Mouse (Mus musculus) embryo, embryonic 11 days (tissue): ENCODE results near the gene Cdkn1a.
"Not testable (repeated sequence)": the region's sequence is repeated elsewhere in the genome, so short reads cannot be mapped to it uniquely, and the experiment has no call there.

Experiments
- DNase-seq: peaks from one replicate; pipeline ENCODE4 v3.0.0-alpha.2; 2015

The Cdkn1a gene

DNA sequence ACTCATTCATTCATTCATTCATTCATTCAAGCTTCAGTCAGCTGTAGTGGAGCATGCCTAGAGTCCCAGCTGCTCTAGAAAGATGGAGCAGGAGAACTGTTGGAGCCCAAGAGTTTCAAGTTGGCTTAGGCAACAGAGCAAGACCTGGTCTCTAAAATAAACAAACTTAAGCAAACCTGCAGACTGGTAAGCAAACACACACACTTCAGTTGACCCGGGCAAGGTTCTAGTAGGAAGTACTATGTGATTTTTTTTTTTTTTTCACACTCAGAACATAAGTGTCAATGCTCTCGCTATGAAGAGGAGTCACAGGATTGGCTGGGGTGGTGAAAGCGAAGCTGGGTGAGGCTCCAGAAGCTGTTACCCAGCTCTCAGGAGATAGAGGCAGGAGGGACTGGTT, 31.2 kb upstream of the Cdkn1a start:
- no peak for DNase-seq

- no peak for DNase-seq
These were observed 29.8 kb upstream of the Cdkn1a start for GRCm38 (mm10) chr17:29060946-29061345.

DNA sequence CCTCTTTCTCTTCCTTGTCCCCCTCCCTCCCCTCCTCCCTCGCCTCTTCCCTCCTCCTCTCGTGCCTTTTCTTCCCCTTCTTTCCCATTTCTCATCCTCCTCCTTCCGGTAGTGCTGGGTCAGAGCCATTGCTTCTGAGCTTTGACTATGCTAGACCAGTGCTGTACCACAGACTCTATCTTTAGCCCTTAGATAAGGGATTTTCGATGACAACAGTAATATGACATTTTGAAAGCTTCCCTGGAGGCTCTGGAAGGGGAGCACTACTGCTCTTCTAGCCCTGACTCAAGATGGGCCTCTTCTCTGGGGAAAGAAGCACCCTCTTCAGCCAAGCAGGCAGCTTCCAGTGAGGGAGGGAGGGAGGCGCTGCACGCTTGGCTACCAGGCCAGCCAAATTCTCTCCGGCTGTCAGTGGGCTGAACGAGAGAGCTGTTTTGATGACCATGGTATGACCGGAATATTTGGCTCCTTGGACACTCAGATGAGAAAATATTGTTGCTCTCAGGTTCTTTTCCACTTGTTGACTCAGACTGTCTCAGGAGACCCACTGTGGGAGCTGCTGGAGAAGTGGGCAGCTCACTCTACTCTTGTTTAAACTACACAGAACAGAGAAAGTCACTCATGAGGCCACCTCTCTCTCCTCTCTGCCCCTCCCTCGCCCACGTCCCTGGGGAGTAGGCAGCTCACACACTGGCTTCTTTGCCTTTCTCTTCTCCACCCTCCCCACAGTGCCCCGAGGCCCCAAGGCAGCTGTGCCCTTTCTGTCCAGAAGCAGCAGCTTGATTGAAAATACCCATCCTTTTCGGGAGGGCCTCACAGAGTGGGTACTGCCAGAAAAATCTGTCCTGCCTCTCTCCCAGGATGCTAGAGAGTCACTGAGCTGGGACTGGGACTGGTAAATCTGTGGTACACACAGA, 28.4 kb upstream of the Cdkn1a start:
- DNase-seq: no peak

DNA sequence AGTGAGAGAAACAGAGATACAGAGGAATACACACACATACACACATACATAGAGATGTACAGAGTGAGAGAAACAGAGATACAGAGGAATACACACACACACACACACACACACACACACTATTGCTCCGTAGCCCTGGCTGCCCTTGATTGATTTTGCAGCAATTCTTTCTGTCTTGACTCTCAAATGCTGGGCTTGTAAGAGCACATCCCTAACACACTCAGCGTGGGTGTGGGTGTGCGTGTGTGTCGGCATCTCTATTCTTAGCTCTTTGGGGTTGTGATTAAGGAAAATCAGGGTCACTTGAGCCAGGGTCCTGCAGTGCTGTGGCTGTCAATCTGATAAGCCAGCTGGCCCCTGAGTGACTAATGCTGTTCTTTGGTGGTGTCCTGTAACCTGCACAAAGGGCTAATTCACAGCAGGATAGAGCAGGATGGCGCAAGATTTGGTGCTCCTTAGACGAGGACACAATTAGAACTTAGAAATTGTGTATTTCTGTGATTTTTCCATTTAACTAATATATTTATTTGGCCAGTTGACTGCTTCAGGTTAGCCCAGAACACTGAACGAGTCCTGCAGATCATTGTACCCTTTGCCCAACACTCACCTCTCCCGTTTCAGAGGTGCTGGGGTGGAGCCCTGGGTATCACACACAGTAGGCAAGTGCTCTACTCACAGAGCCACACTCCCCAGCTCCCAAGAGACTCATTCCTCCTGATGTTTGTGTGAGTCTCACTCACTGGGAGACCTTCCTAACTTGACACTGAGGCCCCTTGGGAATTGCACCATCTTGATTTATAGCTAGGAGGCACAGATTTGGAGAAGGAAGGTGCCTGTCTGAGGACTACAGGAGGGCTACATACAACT, 27.4 kb upstream of the Cdkn1a start:
- no peak for DNase-seq

- no peak for DNase-seq
These were observed 26.8 kb upstream of the Cdkn1a start for GRCm38 (mm10) chr17:29063988-29064285.

GRCm38 (mm10) chr17:29065245-29065940, 25.4 kb upstream of the Cdkn1a start:
- no peak for DNase-seq

- DNase-seq: no peak
These were observed 24.8 kb upstream of the Cdkn1a start for GRCm38 (mm10) chr17:29065971-29066370.

- DNase-seq: not testable (repeated sequence)
These were observed 23.4 kb upstream of the Cdkn1a start for GRCm38 (mm10) chr17:29067416-29067815.

DNA sequence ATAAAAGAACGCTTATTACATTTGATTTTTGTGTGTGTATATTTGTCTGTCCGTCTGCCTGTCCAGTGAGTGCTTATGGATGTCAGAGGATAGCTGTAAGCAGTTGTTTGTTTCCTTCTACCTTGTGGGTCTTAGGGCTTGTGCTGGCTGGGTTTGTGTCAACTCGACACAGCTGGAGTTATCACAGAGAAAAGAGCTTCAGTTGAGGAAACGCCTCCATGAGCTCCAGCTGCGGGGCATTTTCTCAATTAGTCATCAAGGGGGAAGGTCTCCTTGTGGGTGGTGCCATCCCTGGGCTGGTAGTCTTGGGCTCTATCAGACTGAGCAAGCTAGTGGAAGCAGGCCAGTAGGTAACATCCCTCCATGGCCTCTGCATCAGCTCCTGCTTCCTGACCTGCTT, 22.9 kb upstream of the Cdkn1a start:
- DNase-seq: no peak

- no peak for DNase-seq
These were observed 21.7 kb upstream of the Cdkn1a start for GRCm38 (mm10) chr17:29069063-29069462.

GRCm38 (mm10) chr17:29071820-29072219, 19.0 kb upstream of the Cdkn1a start:
- DNase-seq: no peak

DNA sequence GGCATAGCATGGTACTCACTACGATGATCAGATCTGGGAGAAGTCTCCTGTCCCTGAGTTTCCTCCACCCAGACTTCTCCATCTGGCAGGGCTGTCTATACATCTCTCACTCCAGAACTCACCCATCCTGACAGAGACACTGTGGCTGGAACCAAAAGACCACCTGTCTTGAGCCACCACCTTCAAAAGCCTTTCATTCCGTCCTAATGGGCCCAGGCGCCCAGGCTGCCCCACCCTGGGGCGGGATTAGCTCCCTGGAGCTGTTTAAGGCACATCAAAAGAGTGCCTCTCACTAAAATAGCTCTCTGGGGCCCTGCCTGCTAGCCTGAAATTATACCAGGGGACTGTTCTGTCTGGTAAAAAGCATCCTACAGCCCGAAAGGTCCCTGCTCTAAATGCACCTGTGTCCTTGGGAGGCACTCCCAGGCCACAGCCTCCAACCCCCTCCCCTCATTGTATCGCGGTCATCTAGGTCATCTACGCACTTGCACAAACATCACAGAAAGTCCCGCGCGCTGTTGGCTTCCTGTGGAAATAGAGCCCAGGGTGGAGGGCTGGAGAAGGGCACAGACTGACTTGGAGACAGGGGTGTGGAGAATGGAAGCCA, 18.0 kb upstream of the Cdkn1a start:
- no peak for DNase-seq

DNA sequence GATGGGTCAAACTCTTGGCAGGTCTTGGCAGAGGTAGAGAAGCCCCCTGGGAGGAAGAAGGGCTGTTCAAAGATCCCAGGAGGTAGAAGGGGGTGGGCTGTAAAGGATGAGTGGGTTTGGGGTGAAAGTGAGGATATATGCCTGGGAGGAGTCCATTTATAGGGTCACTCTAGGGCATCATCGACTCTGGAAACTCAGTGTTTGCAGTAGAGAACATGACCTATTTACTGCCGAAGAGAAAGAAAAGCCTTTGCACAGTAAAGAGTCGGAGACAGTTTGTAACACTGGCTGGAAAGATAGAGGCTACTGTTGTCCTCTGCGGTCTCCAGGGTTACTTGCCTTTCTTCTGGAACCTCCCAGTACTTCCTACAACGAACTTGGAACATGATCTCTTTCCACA, 17.5 kb upstream of the Cdkn1a start:
- DNase-seq: no peak

GRCm38 (mm10) chr17:29074085-29074484, 16.7 kb upstream of the Cdkn1a start:
- no peak for DNase-seq

DNA sequence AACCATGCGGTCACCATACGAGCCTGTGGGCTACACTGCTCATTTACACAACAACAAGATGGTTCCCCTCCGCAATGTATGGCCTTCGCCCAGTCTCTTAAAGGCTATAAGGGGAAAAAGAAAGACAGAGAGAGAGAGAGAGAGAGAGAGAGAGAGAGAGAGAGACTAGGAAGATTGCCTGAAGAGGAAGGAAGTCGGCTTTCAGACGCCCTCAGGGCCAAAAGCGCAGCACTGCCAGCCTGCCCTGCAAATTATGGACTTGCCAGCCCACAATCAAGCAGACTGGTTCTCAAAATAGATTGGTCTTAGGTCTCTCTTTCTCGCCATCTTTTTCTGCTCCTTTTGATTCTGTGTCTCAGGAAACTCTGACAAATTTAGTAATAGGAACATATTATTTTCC, 14.5 kb upstream of the Cdkn1a start:
- DNase-seq: no peak

DNA sequence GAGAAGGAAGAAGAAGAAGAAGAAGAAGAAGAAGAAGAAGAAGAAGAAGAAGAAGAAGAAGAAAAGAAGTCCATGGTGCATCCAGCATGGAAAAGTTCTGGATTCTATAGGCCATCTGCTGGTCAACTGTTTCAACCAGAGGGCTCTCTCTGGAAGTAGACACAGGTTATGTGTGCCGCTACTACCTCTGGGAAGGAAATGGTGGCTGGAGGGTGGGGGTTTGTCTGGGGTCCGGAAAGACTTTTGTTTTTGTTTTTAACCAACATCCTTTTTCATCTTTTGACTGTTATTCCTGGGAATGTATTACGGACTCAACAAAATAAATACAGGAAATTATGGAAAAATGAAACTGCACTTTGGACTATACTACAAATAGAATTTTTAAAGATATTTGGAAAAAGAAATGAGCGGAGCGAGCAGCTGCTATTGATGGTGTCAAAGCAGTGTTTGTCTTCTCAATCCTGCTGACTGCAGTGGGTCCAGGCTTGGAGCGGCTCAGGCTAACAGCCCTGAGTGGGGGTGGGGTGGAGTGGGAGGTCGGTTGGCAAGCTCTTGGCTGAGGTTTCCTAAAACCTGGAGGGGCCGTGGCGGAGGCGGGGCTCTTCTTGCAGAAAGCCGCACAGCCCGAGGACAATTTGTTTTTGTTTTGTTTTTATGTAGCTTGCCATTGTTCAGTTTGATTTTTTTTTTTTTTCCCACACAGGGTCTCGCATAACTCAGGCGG, 12.8 kb upstream of the Cdkn1a start:
- DNase-seq: peak; percentile 76

- peak; percentile 57 for DNase-seq
These were observed 12.0 kb upstream of the Cdkn1a start for GRCm38 (mm10) chr17:29078519-29079383.

- peak; percentile 54 for DNase-seq
These were observed 9.8 kb upstream of the Cdkn1a start for GRCm38 (mm10) chr17:29080758-29081617.

- no peak for DNase-seq
These were observed 9.0 kb upstream of the Cdkn1a start for GRCm38 (mm10) chr17:29081618-29082381.
